Mouse (Mus musculus) heart, embryonic 12.5 days (tissue): ENCODE results near the gene Cfap44. TPM values are rescaled to one million over a fixed set of nuclear protein-coding genes. Genes with fewer than 3 reads are reported as not detected.
A peak's percentile ranks its signal among the peaks of the same experiment; 100 is the strongest.

Experiments
- ATAC-seq: fragments of 200-750 bp; cut with Nextera tagmentation; 2 replicates; pipeline ENCODE4 v1.8.0; 2017; ENCODE audit warnings: moderate TSS enrichment, moderate library complexity; ENCODE audit not compliant: insufficient number of reproducible peaks, low FRiP score
- H3K27ac ChIP-seq: fragments of 300-500 bp; sonication (generic); 2 replicates; pipeline ENCODE4 v1.5.1; 2016; ENCODE audit warnings: mild to moderate bottlenecking, moderate library complexity; ENCODE audit not compliant: poor library complexity, severe bottlenecking
- H3K27me3 ChIP-seq: fragments of 300-500 bp; sonication (generic); replicated peaks from 2 replicates; pipeline ENCODE4 v1.6.1; 2016; ENCODE audit warnings: mild to moderate bottlenecking, moderate library complexity
- H3K36me3 ChIP-seq: fragments of 300-500 bp; sonication (generic); 2 replicates; pipeline ENCODE4 v1.6.1; 2016; ENCODE audit warnings: mild to moderate bottlenecking, moderate library complexity
- H3K4me1 ChIP-seq: fragments of 300-500 bp; sonication (generic); replicated peaks from 2 replicates; pipeline ENCODE4 v1.6.1; 2016; ENCODE audit warnings: mild to moderate bottlenecking
- H3K4me2 ChIP-seq: fragments of 300-500 bp; sonication (generic); 2 replicates; pipeline ENCODE4 v1.6.1; 2016; ENCODE audit warnings: mild to moderate bottlenecking, moderate library complexity
- H3K4me3 ChIP-seq: fragments of 300-500 bp; sonication (generic); 2 replicates; pipeline ENCODE4 v1.5.1; 2016; ENCODE audit warnings: mild to moderate bottlenecking
- H3K9ac ChIP-seq: fragments of 300-500 bp; sonication (generic); 2 replicates; pipeline ENCODE4 v1.6.1; 2016; ENCODE audit warnings: mild to moderate bottlenecking, moderate library complexity
- H3K9me3 ChIP-seq: fragments of 300-500 bp; sonication (generic); replicated peaks from 2 replicates; pipeline ENCODE4 v1.6.1; 2016; ENCODE audit warnings: mild to moderate bottlenecking, moderate library complexity
- whole genome bisulfite sequencing: fragments of 180-500 bp; shearing (Covaris S2); methylation state at CpG from one replicate; pipeline ENCODE4 v1.1.7; 2016; 5-methylcytosine and 5-hydroxymethylcytosine counted together
- polyA plus RNA-seq: library from polyadenylated mRNA; unstranded; fragments of >200 nt; fragmentation: Nextera tagmentation; extraction: Ambion mirVana; gene quantifications from 2 replicates; pipeline ENCODE4 v1.2.1, GENCODE M21; 2016

The Cfap44 gene
- polyA plus RNA-seq, 1 experiment from 2014 or later = 0.19 TPM

- Histone ChIP-seq H3K4me3 (no peak overlapping the region), H3K36me3 (peaks cover 28% of the 10 kb centered on the region), H3K27me3 (no peaks in the 10 kb centered on the region), H3K9me3 (no peaks in the 10 kb centered on the region), H3K9ac (no peak overlapping the region), H3K4me2 (no peak overlapping the region), H3K4me1 (0 out of 2 replicates have a peak, but pooled peaks cover 6% of the 10 kb centered on the region), H3K27ac (no peak overlapping the region)
- WGBS = 58% methylated on average over 2 of the region's 2 CpGs
- no peak for ATAC-seq
Measured at GRCm38 (mm10) chr16:44383549-44383948, 11.0 kb upstream of the Cfap44 start.

GRCm38 (mm10) chr16:44384251-44384650 is 10.3 kb upstream of the Cfap44 start:
- H3K27me3 ChIP-seq = no peaks in the 10 kb centered on the region
- no peak overlapping the region for H3K9ac ChIP-seq
- H3K36me3 ChIP-seq = peaks cover 28% of the 10 kb centered on the region
- 0 out of 2 replicates have a peak, but pooled peaks cover 6% of the 10 kb centered on the region for H3K4me1 ChIP-seq
- ATAC-seq = no peak
- H3K4me3 ChIP-seq = no peak overlapping the region
- WGBS = 53% methylated on average over 1 of the region's 1 CpGs
- H3K9me3 ChIP-seq = peaks cover under 1% of the 10 kb centered on the region; the same call in 1 of the 2 replicates
- no peak overlapping the region for H3K27ac ChIP-seq
- no peak overlapping the region for H3K4me2 ChIP-seq

GRCm38 (mm10) chr16:44391877-44392548 is 2.6 kb upstream of the Cfap44 start:
- Histone ChIP-seq H3K36me3 (peaks cover 21% of the 10 kb centered on the region), H3K4me1 (peaks cover 8% of the 10 kb centered on the region; the same call in 1 of the 2 replicates), H3K4me2 (no peak overlapping the region), H3K4me3 (no peak overlapping the region), H3K9ac (no peak overlapping the region), H3K9me3 (peaks cover 10% of the 10 kb centered on the region; the same call in 1 of the 2 replicates), H3K27me3 (no peaks in the 10 kb centered on the region), H3K27ac (no peak overlapping the region)
- no peak for ATAC-seq
- 39% methylated on average over 9 of the region's 9 CpGs for WGBS

- no peaks in the 10 kb centered on the region for H3K4me1 ChIP-seq
Measured at GRCm38 (mm10) chr16:44404933-44405332, 10.3 kb downstream of the Cfap44 start.

GRCm38 (mm10) chr16:44407211-44407610 is 12.6 kb downstream of the Cfap44 start:
- WGBS = 79% methylated on average over 5 of the region's 5 CpGs
- no peak for ATAC-seq
- no peaks in the 10 kb centered on the region for H3K4me1 ChIP-seq

More at GRCm38 (mm10) chr16:44404933-44405332, 10.3 kb downstream of the Cfap44 start:
- no peak overlapping the region for H3K4me2 ChIP-seq
- no peak overlapping the region for H3K4me3 ChIP-seq
- 0 out of 2 replicates have a peak, but pooled peaks cover 4% of the 10 kb centered on the region for H3K9me3 ChIP-seq
- no peaks in the 10 kb centered on the region for H3K27me3 ChIP-seq
- WGBS = 89% methylated on average over 5 of the region's 5 CpGs
- no peak for ATAC-seq
- H3K9ac ChIP-seq = no peak overlapping the region
- no peaks in the 10 kb centered on the region for H3K36me3 ChIP-seq
- H3K27ac ChIP-seq = no peak overlapping the region

GRCm38 (mm10) chr16:44408290-44408689 is 13.7 kb downstream of the Cfap44 start:
- no peak for ATAC-seq
- no peaks in the 10 kb centered on the region for H3K36me3 ChIP-seq
- WGBS = 95% methylated on average over 2 of the region's 2 CpGs

More at GRCm38 (mm10) chr16:44407211-44407610, 12.6 kb downstream of the Cfap44 start:
- Histone ChIP-seq H3K27me3 (no peaks in the 10 kb centered on the region), H3K4me3 (no peak overlapping the region), H3K9me3 (0 out of 2 replicates have a peak, but pooled peaks cover 4% of the 10 kb centered on the region), H3K36me3 (no peaks in the 10 kb centered on the region), H3K9ac (no peak overlapping the region), H3K27ac (no peak overlapping the region), H3K4me2 (no peak overlapping the region)

GRCm38 (mm10) chr16:44410176-44410575 is 15.6 kb downstream of the Cfap44 start:
- Histone ChIP-seq H3K27ac (no peak overlapping the region), H3K9ac (no peak overlapping the region), H3K9me3 (no peaks in the 10 kb centered on the region), H3K4me3 (no peak overlapping the region), H3K4me2 (no peak overlapping the region), H3K36me3 (no peaks in the 10 kb centered on the region), H3K27me3 (no peaks in the 10 kb centered on the region), H3K4me1 (no peaks in the 10 kb centered on the region)
- no peak for ATAC-seq
- 51% methylated on average over 6 of the region's 6 CpGs for WGBS

More at GRCm38 (mm10) chr16:44408290-44408689, 13.7 kb downstream of the Cfap44 start:
- Histone ChIP-seq H3K4me2 (no peak overlapping the region), H3K4me3 (no peak overlapping the region), H3K4me1 (no peaks in the 10 kb centered on the region), H3K9me3 (0 out of 2 replicates have a peak, but pooled peaks cover 4% of the 10 kb centered on the region), H3K27ac (no peak overlapping the region), H3K27me3 (no peaks in the 10 kb centered on the region), H3K9ac (no peak overlapping the region)

GRCm38 (mm10) chr16:44417596-44417995 is 23.0 kb downstream of the Cfap44 start:
- H3K4me2 ChIP-seq = 0 out of 2 replicates have a peak overlapping the region, but pooled peaks have one; percentile 23
- no peaks in the 10 kb centered on the region for H3K36me3 ChIP-seq
- H3K27me3 ChIP-seq = no peaks in the 10 kb centered on the region
- 51% methylated on average over 8 of the region's 8 CpGs for WGBS
- H3K27ac ChIP-seq = no peak overlapping the region
- no peaks in the 10 kb centered on the region for H3K9me3 ChIP-seq
- ATAC-seq = no peak
- no peaks in the 10 kb centered on the region for H3K4me1 ChIP-seq
- H3K4me3 ChIP-seq = no peak overlapping the region
- H3K9ac ChIP-seq = no peak overlapping the region

GRCm38 (mm10) chr16:44421735-44422134 is 27.1 kb downstream of the Cfap44 start:
- 81% methylated on average over 8 of the region's 8 CpGs for WGBS
- Histone ChIP-seq H3K27me3 (no peaks in the 10 kb centered on the region), H3K27ac (no peak overlapping the region), H3K36me3 (no peaks in the 10 kb centered on the region), H3K9ac (no peak overlapping the region), H3K4me3 (no peak overlapping the region), H3K4me2 (no peak overlapping the region), H3K9me3 (no peaks in the 10 kb centered on the region), H3K4me1 (peaks cover 7% of the 10 kb centered on the region; the same call in 1 of the 2 replicates)
- no peak for ATAC-seq

- H3K4me1 ChIP-seq = peaks cover 7% of the 10 kb centered on the region; the same call in 1 of the 2 replicates
- 25% methylated on average over 3 of the region's 3 CpGs for WGBS
- H3K4me3 ChIP-seq = no peak overlapping the region
- no peak overlapping the region for H3K9ac ChIP-seq
- H3K27me3 ChIP-seq = no peaks in the 10 kb centered on the region
- no peak for ATAC-seq
- no peak overlapping the region for H3K4me2 ChIP-seq
- H3K27ac ChIP-seq = no peak overlapping the region
- no peaks in the 10 kb centered on the region for H3K9me3 ChIP-seq
- no peaks in the 10 kb centered on the region for H3K36me3 ChIP-seq
Measured at GRCm38 (mm10) chr16:44423499-44423898, 28.9 kb downstream of the Cfap44 start.

- no peak overlapping the region for H3K27ac ChIP-seq
- no peaks in the 10 kb centered on the region for H3K36me3 ChIP-seq
- H3K9me3 ChIP-seq = no peaks in the 10 kb centered on the region
- ATAC-seq = no peak
- no peak overlapping the region for H3K4me3 ChIP-seq
- no peak overlapping the region for H3K9ac ChIP-seq
- H3K27me3 ChIP-seq = no peaks in the 10 kb centered on the region
- H3K4me1 ChIP-seq = peaks cover 4% of the 10 kb centered on the region; the same call in 1 of the 2 replicates
- H3K4me2 ChIP-seq = no peak overlapping the region
- WGBS = 73% methylated on average over 5 of the region's 5 CpGs
Measured at GRCm38 (mm10) chr16:44428456-44428855, 33.9 kb downstream of the Cfap44 start.
